Mouse (Mus musculus) CH12.LX (cell line): ENCODE measurements around the gene Gpat3. TPM values are rescaled to one million over a fixed set of nuclear protein-coding genes. Genes with fewer than 3 reads are reported as not detected.
A peak's percentile ranks its signal among the peaks of the same experiment; 100 is the strongest.

ENCODE experiments used
- DNase-seq: peaks from one replicate; pipeline ENCODE4 v3.0.0-alpha.2; 2013; ENCODE audit errors: extremely low read depth
- H3K27ac ChIP-seq: 2 replicates; pipeline ENCODE4 v1.5.1; 2012; ENCODE audit warnings: low read depth, mild to moderate bottlenecking, control low read depth, moderate library complexity; ENCODE audit not compliant: insufficient read depth
- H3K27me3 ChIP-seq: replicated peaks from 2 replicates; pipeline ENCODE3; 2012; ENCODE audit warnings: inconsistent platforms
- H3K36me3 ChIP-seq, 2 experiments: replicated peaks in 1 of 2; 2 replicates each; pipeline versions ENCODE3 to v1.6.1; 2012; ENCODE audit warnings: inconsistent platforms in 1 of 2, low read length in 1 of 2, mild to moderate bottlenecking in 1 of 2, mixed read lengths in 1 of 2, moderate library complexity in 1 of 2; ENCODE audit not compliant: control insufficient read depth in 1 of 2, insufficient read depth in 1 of 2
- H3K4me1 ChIP-seq, 2 experiments: 2 replicates each; pipeline ENCODE4 v1.6.1; 2012; ENCODE audit warnings: inconsistent platforms in 1 of 2, moderate library complexity in 1 of 2; ENCODE audit not compliant: insufficient read depth in 2 of 2, control insufficient read depth in 1 of 2
- H3K4me2 ChIP-seq: 2 replicates; pipeline ENCODE4 v1.6.1; 2012; ENCODE audit warnings: low read depth, mild to moderate bottlenecking, control low read depth; ENCODE audit not compliant: poor library complexity, insufficient read depth, severe bottlenecking
- H3K4me3 ChIP-seq, 3 experiments: fragments of 150-350 bp in 1 of 3; sonication (generic) in 1 of 3; replicated peaks in 1 of 3; 2 replicates each; pipeline versions ENCODE3 to v1.5.1; 2011 to 2012; ENCODE audit warnings: low read depth in 2 of 3, low read length in 2 of 3, mild to moderate bottlenecking in 2 of 3, moderate library complexity in 2 of 3, control low read depth in 1 of 3, improper control_type of control experiment in 1 of 3, inconsistent platforms in 1 of 3, mixed read lengths in 1 of 3; ENCODE audit not compliant: poor library complexity in 1 of 3
- H3K79me2 ChIP-seq: replicated peaks from 2 replicates; pipeline ENCODE4 v1.6.1; 2012; ENCODE audit warnings: mild to moderate bottlenecking, moderate library complexity; ENCODE audit not compliant: control insufficient read depth, poor library complexity, insufficient read depth, severe bottlenecking; ENCODE audit errors: extremely low read depth
- H3K9ac ChIP-seq: 2 replicates; pipeline ENCODE4 v1.6.1; 2012; ENCODE audit warnings: low read depth, mild to moderate bottlenecking, control low read depth, moderate library complexity; ENCODE audit not compliant: insufficient read depth
- H3K9me3 ChIP-seq: replicated peaks from 2 replicates; pipeline ENCODE3; 2012; ENCODE audit warnings: low read length, inconsistent platforms, mixed read lengths
- CHD1 ChIP-seq: IDR thresholded peaks from 2 replicates; pipeline ENCODE4 v1.6.1; 2012; ENCODE audit warnings: low read depth, low read length, improper control_type of control experiment, inconsistent platforms
- CHD2 ChIP-seq: IDR thresholded peaks from 2 replicates; pipeline ENCODE4 v1.6.1; 2011; ENCODE audit warnings: low read length, improper control_type of control experiment
- GABPA ChIP-seq: IDR thresholded peaks from 2 replicates; pipeline ENCODE4 v1.6.1; 2012; ENCODE audit warnings: low read depth, low read length, improper control_type of control experiment, inconsistent platforms; ENCODE audit not compliant: insufficient replicate concordance
- JUND ChIP-seq: conservative IDR thresholded peaks from 2 replicates; pipeline ENCODE4 v1.6.1; 2011; ENCODE audit warnings: low read depth, low read length, improper control_type of control experiment
- MAFK ChIP-seq: IDR thresholded peaks from 2 replicates; pipeline ENCODE4 v1.6.1; 2011; ENCODE audit warnings: low read length, improper control_type of control experiment; ENCODE audit not compliant: insufficient replicate concordance
- MAX ChIP-seq: IDR thresholded peaks from 2 replicates; pipeline ENCODE4 v1.6.1; 2011; ENCODE audit warnings: low read length, improper control_type of control experiment
- MYC ChIP-seq: IDR thresholded peaks from 2 replicates; pipeline ENCODE4 v1.6.1; 2011; ENCODE audit warnings: low read depth, mild to moderate bottlenecking, improper control_type of control experiment, low read length
- NRF1 ChIP-seq: IDR thresholded peaks from 2 replicates; pipeline ENCODE4 v1.6.1; 2014; ENCODE audit warnings: low read depth, mild to moderate bottlenecking, inconsistent platforms, low read length, improper control_type of control experiment, moderate library complexity
- RCOR1 ChIP-seq: conservative IDR thresholded peaks from 2 replicates; pipeline ENCODE4 v1.6.1; 2012; ENCODE audit warnings: low read depth, mild to moderate bottlenecking, inconsistent platforms, low read length, improper control_type of control experiment
- TBP ChIP-seq: conservative IDR thresholded peaks from 2 replicates; pipeline ENCODE4 v1.6.1; 2011; ENCODE audit warnings: low read depth, low read length, improper control_type of control experiment
- ZKSCAN1 ChIP-seq: IDR thresholded peaks from 2 replicates; pipeline ENCODE4 v1.6.1; 2012; ENCODE audit warnings: low read depth, inconsistent platforms, low read length, improper control_type of control experiment, borderline replicate concordance
- ZNF384 ChIP-seq: IDR thresholded peaks from 2 replicates; pipeline ENCODE4 v1.6.1; 2012; ENCODE audit warnings: low read depth, low read length, improper control_type of control experiment, inconsistent platforms
- dilution Hi-C: fragments of 300-500 bp; cut with MboI; formaldehyde crosslinking; loops from 2 replicates; pipeline ENCODE4 v1.14.3; 2020; ENCODE audit warnings: low sequenced_read_pairs; ENCODE audit not compliant: extremely low pct_unique_long_range_greater_than_20kb, extremely low pct_ligation_motif_present
- in situ Hi-C: fragments of 300-500 bp; cut with MboI; formaldehyde crosslinking; loops from 3 replicates; pipeline ENCODE4 v1.14.3; 2019; ENCODE audit warnings: low sequenced_read_pairs, low pct_ligation_motif_present, low pct_unique_long_range_greater_than_20kb, mixed read lengths
- polyA plus RNA-seq: library from polyadenylated mRNA; unstranded; fragments of >175 nt; gene quantifications from 2 replicates; pipeline ENCODE4 v1.2.1, GENCODE M21; 2012; ENCODE audit warnings: low read depth; ENCODE audit not compliant: insufficient read length
- total RNA-seq, 2 experiments: library from RNA; depleted of rRNA; stranded (reverse); fragments of 300-350 nt in 1 of 2; fragments of >200 nt in 1 of 2; gene quantifications; 2 replicates each; pipeline ENCODE4 v1.2.3; 2012 to 2014

Gpat3 gene
- total and polyA plus RNA-seq, 3 experiments, result 0.68 to 1.5 (median 1.2) TPM

DNA sequence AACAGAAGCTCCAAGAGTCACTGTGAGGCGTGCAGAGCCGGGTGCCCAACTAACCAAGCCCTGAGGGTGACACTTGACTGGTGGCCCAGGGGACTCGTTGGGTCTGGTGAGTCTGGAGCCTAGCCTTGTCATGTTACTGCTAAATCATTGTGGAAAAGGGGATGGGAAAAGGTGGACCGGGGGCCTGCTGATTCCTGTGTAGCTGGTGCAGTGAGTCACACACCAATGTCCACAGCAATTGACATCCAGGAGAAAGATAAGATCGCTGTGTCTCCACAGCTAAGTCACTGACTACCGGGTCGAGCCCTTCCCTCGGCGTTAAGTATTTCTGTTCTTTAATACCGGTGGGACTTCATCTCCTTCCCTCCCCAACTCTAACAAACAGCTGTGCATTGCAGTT lies 29.7 kb downstream of the Gpat3 start:
- peaks cover 2% of the 10 kb centered on the region for H3K9me3 ChIP-seq
- in situ Hi-C loops, result no loop called here
- dilution Hi-C loops, result no loop called here
- no peak overlapping the region for H3K4me2 ChIP-seq
- no peak for TF ChIP-seq ZNF384
- H3K9ac ChIP-seq, result no peak overlapping the region
- no peak overlapping the region for H3K4me3 ChIP-seq
- H3K27me3 ChIP-seq, result no peaks in the 10 kb centered on the region
- no peak overlapping the region for H3K27ac ChIP-seq
- DNase-seq, result no peak
- no peaks in the 10 kb centered on the region for H3K36me3 ChIP-seq
- H3K4me1 ChIP-seq, result peaks cover 4 to 22% of the 10 kb centered on the region in 2 experiments; a peak in 2 of 4 replicates
- no peaks in the 10 kb centered on the region for H3K79me2 ChIP-seq

DNA sequence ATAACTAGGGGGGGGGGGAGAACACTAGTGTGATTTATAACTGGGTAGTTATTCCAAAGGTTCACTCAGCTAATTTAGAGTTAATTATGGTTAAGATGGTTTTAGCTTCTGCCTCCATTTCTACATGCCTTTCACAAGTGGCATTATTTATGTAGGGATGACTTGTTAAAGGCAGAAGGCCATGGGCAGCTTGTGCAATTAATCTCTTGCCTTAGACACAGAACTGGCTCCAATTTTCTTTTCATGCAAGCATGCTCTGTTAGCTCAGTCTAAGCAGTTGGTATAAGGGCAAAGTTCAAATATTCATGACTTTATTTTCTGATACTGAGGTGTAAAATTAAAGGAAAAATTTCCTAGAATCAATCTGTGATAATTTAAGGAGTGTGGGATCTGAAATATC lies 31.5 kb downstream of the Gpat3 start:
- Histone ChIP-seq H3K4me2 (no peak overlapping the region), H3K4me3 (no peak overlapping the region), H3K9me3 (no peaks in the 10 kb centered on the region), H3K27ac (no peak overlapping the region), H3K79me2 (no peaks in the 10 kb centered on the region), H3K27me3 (no peaks in the 10 kb centered on the region), H3K4me1 (peaks cover 4 to 11% of the 10 kb centered on the region in 2 experiments; a peak in 2 of 4 replicates), H3K36me3 (no peaks in the 10 kb centered on the region), H3K9ac (no peak overlapping the region)
- TF ChIP-seq GABPA (no peak), MAX (no peak), CHD2 (no peak), ZKSCAN1 (no peak), MYC (no peak), TBP (no peak), JUND (no peak), CHD1 (no peak)
- in situ Hi-C loops (no loop called here), dilution Hi-C loops (no loop called here)
- no peak for DNase-seq

DNA sequence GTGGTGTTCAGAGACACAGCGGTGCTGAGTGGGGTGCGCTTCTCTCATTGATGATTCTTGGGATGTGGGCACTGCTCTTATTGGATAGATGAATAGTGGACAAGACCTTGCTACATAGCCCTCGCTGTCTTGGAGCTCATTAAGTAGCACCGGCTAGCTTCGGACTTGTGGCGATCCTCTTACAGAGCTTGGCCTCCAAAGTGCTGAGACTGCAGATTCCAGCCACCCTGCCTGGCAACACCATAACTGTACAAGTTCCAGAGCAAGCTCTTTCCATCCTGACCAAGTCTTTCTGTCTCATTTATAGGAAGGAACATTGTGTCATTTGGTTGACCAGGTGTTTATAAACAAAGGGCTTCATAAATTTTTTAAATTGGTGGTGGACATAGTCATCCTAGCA lies 39.7 kb downstream of the Gpat3 start:
- dilution Hi-C loops (no loop called here), in situ Hi-C loops (no loop called here)
- H3K9ac ChIP-seq, result no peak overlapping the region
- no peak overlapping the region for H3K27ac ChIP-seq
- no peaks in the 10 kb centered on the region for H3K9me3 ChIP-seq
- DNase-seq, result no peak
- H3K79me2 ChIP-seq, result no peaks in the 10 kb centered on the region
- H3K36me3 ChIP-seq, result no peaks in the 10 kb centered on the region
- peaks cover 0 to 9% of the 10 kb centered on the region in 2 experiments; a peak in 2 of 4 replicates for H3K4me1 ChIP-seq
- H3K4me3 ChIP-seq, result no peak overlapping the region
- no peak overlapping the region for H3K4me2 ChIP-seq
- TF ChIP-seq NRF1 (no peak), MAFK (0 out of 2 replicates have a peak, but pooled peaks have one; percentile 25), RCOR1 (no peak)
- TF ChIP-seq, all 38 proteins: peak for 1
- H3K27me3 ChIP-seq, result no peaks in the 10 kb centered on the region
